Mouse (Mus musculus) E14TG2a.4 (cell line): ENCODE measurements around the gene Snx32.

Experiments
- CTCF ChIP-seq: conservative IDR thresholded peaks from 2 replicates; pipeline ENCODE4 v1.5.1; 2014; ENCODE audit warnings: low read length
- POU5F1 ChIP-seq: IDR thresholded peaks from 2 replicates; pipeline ENCODE4 v1.6.1; 2014; ENCODE audit warnings: low read length, borderline replicate concordance

GRCm38 (mm10) chr19:5490898-5491708 lies 19.2 kb downstream of the Snx32 start:
- TF ChIP-seq CTCF (no peak), POU5F1 (no peak)
